Mouse (Mus musculus) midbrain, postnatal 0 days (tissue): ENCODE results near the gene Slc17a7. TPM values are rescaled to one million over a fixed set of nuclear protein-coding genes. Genes with fewer than 3 reads are reported as not detected.

Experiments used
- ATAC-seq: fragments of 200-750 bp; cut with Nextera tagmentation; 2 replicates; pipeline ENCODE4 v1.8.0; 2017; ENCODE audit warnings: moderate number of reproducible peaks, mild to moderate bottlenecking, moderate TSS enrichment, moderate library complexity; ENCODE audit not compliant: low FRiP score
- DNase-seq: peaks from one replicate; pipeline ENCODE4 v3.0.0-alpha.2; 2015; ENCODE audit warnings: low spot score
- H3K27ac ChIP-seq: fragments of 300-500 bp; sonication (generic); 2 replicates; pipeline ENCODE4 v1.5.1; 2014; ENCODE audit warnings: low read depth, mild to moderate bottlenecking, low read length, mixed read lengths
- H3K27me3 ChIP-seq: fragments of 300-500 bp; sonication (generic); 2 replicates; pipeline ENCODE4 v1.6.1; 2014; ENCODE audit warnings: low read length, control low read depth, mixed read lengths; ENCODE audit not compliant: insufficient read depth
- H3K36me3 ChIP-seq: fragments of 300-500 bp; sonication (generic); 2 replicates; pipeline ENCODE4 v1.6.1; 2014; ENCODE audit warnings: low read length, control low read depth, mixed read lengths; ENCODE audit not compliant: insufficient read depth
- H3K4me1 ChIP-seq: fragments of 300-500 bp; sonication (generic); 2 replicates; pipeline ENCODE4 v1.6.1; 2014; ENCODE audit warnings: mild to moderate bottlenecking, control low read depth, antibody characterized with exemption, low read length, mixed read lengths; ENCODE audit not compliant: insufficient read depth
- H3K4me2 ChIP-seq: fragments of 300-500 bp; sonication (generic); 2 replicates; pipeline ENCODE4 v1.6.1; 2014; ENCODE audit warnings: low read depth, mild to moderate bottlenecking, low read length, mixed read lengths; ENCODE audit not compliant: poor library complexity, severe bottlenecking
- H3K4me3 ChIP-seq: fragments of 300-500 bp; sonication (generic); 2 replicates; pipeline ENCODE4 v1.5.1; 2014; ENCODE audit warnings: low read depth, mild to moderate bottlenecking, low read length, moderate library complexity
- H3K9ac ChIP-seq: fragments of 300-500 bp; sonication (generic); replicated peaks from 2 replicates; pipeline ENCODE4 v1.6.1; 2014; ENCODE audit warnings: mild to moderate bottlenecking, low read length, moderate library complexity, mixed read lengths; ENCODE audit not compliant: poor library complexity, severe bottlenecking
- H3K9me3 ChIP-seq: fragments of 300-500 bp; sonication (generic); 2 replicates; pipeline ENCODE4 v1.6.1; 2016; ENCODE audit warnings: low read length, control low read depth
- CTCF ChIP-seq: IDR thresholded peaks from 2 replicates; pipeline ENCODE4 v1.5.1; 2016; ENCODE audit warnings: antibody characterized with exemption, mild to moderate bottlenecking
- WGBS: fragments of 180-500 bp; shearing (Covaris S2); extraction: QIAGEN DNeasy Blood & Tissue Kit; methylation state at CpG from one replicate; pipeline ENCODE4 v1.1.7; 2014; 5-methylcytosine and 5-hydroxymethylcytosine counted together
- polyA plus RNA-seq: library from polyadenylated mRNA; unstranded; fragments of >200 nt; fragmentation: Nextera tagmentation; extraction: Ambion mirVana; gene quantifications from 2 replicates; pipeline ENCODE4 v1.2.1, GENCODE M21; 2015
- total RNA-seq: library from RNA; depleted of rRNA; stranded (reverse); fragments of >200 nt; gene quantifications from 2 replicates; pipeline ENCODE4 v1.2.3, GENCODE M21; 2014

The Slc17a7 gene
- total and polyA plus RNA-seq, 2 experiments from 2014 or later: 0.95 to 2.5 TPM

- no peak overlapping the region for H3K4me3 ChIP-seq
- no peak for TF ChIP-seq CTCF
- 88% methylated on average over 3 of the region's 3 CpGs for WGBS
These were observed 2.9 kb upstream of the Slc17a7 start for GRCm38 (mm10) chr7:45160866-45161265.

GRCm38 (mm10) chr7:45161612-45162473 is 1.9 kb upstream of the Slc17a7 start:
- TF ChIP-seq CTCF: peak; percentile 84
- Histone ChIP-seq H3K9ac (0 out of 2 replicates have a peak overlapping the region, but pooled peaks have one; percentile 19), H3K4me1 (peaks cover 8% of the 10 kb centered on the region; the same call in 1 of the 2 replicates), H3K36me3 (peaks cover 28% of the 10 kb centered on the region), H3K27me3 (peaks cover 29% of the 10 kb centered on the region), H3K27ac (peak overlapping the region; percentile 55; the same call in 1 of the 2 replicates), H3K9me3 (no peaks in the 10 kb centered on the region), H3K4me2 (peak overlapping the region; percentile 60), H3K4me3 (peak overlapping the region; percentile 34)
- ATAC-seq: peak; percentile 87
- peak; percentile 97 for DNase-seq
- WGBS: 5% methylated on average over 33 of the region's 35 CpGs

More at GRCm38 (mm10) chr7:45160866-45161265, 2.9 kb upstream of the Slc17a7 start:
- no peak overlapping the region for H3K9ac ChIP-seq
- DNase-seq (no peak), ATAC-seq (no peak)
- H3K27ac ChIP-seq: no peak overlapping the region
- no peaks in the 10 kb centered on the region for H3K9me3 ChIP-seq
- H3K36me3 ChIP-seq: peaks cover 28% of the 10 kb centered on the region
- no peak overlapping the region for H3K4me2 ChIP-seq
- H3K4me1 ChIP-seq: peaks cover 8% of the 10 kb centered on the region; the same call in 1 of the 2 replicates
- H3K27me3 ChIP-seq: peaks cover 22% of the 10 kb centered on the region

GRCm38 (mm10) chr7:45162551-45162950 is 1.2 kb upstream of the Slc17a7 start:
- H3K4me3 ChIP-seq: peak overlapping the region; percentile 34
- no peak overlapping the region for H3K27ac ChIP-seq
- H3K36me3 ChIP-seq: peaks cover 23% of the 10 kb centered on the region
- peaks cover 8% of the 10 kb centered on the region; the same call in 1 of the 2 replicates for H3K4me1 ChIP-seq
- ATAC-seq (no peak), DNase-seq (no peak)
- H3K27me3 ChIP-seq: peaks cover 36% of the 10 kb centered on the region
- no peaks in the 10 kb centered on the region for H3K9me3 ChIP-seq
- 0 out of 2 replicates have a peak overlapping the region, but pooled peaks have one; percentile 19 for H3K9ac ChIP-seq
- 24% methylated on average over 6 of the region's 6 CpGs for WGBS
- TF ChIP-seq CTCF: no peak
- H3K4me2 ChIP-seq: peak overlapping the region; percentile 60

- DNase-seq: no peak
These were observed 643 bp upstream of the Slc17a7 start for GRCm38 (mm10) chr7:45162996-45163615.

GRCm38 (mm10) chr7:45164833-45165232 is 1.1 kb downstream of the Slc17a7 start:
- no peak for DNase-seq
- H3K4me3 ChIP-seq: no peak overlapping the region
- H3K9ac ChIP-seq: no peak overlapping the region
- WGBS: 71% methylated on average over 5 of the region's 5 CpGs
- peaks cover 12% of the 10 kb centered on the region; the same call in 1 of the 2 replicates for H3K4me1 ChIP-seq
- ATAC-seq: no peak
- H3K9me3 ChIP-seq: no peaks in the 10 kb centered on the region
- peaks cover 58% of the 10 kb centered on the region for H3K27me3 ChIP-seq
- TF ChIP-seq CTCF: no peak
- H3K27ac ChIP-seq: no peak overlapping the region
- H3K36me3 ChIP-seq: peaks cover 6% of the 10 kb centered on the region
- no peak overlapping the region for H3K4me2 ChIP-seq

More at GRCm38 (mm10) chr7:45162996-45163615, 643 bp upstream of the Slc17a7 start:
- Histone ChIP-seq H3K27ac (no peak overlapping the region), H3K27me3 (peaks cover 41% of the 10 kb centered on the region), H3K4me1 (peaks cover 8% of the 10 kb centered on the region; the same call in 1 of the 2 replicates), H3K36me3 (peaks cover 19% of the 10 kb centered on the region), H3K4me2 (peak overlapping the region; percentile 60; the same call in 1 of the 2 replicates), H3K9ac (no peak overlapping the region), H3K9me3 (no peaks in the 10 kb centered on the region), H3K4me3 (no peak overlapping the region)
- ATAC-seq: no peak
- TF ChIP-seq CTCF: no peak
- WGBS: 79% methylated on average over 9 of the region's 9 CpGs
